Mouse (Mus musculus) frontal cortex, postnatal 25 days (tissue): ENCODE results near the gene Icam2.
A peak's percentile ranks its signal among the peaks of the same experiment; 100 is the strongest.
"Not testable (repeated sequence)": the region's sequence is repeated elsewhere in the genome, so short reads cannot be mapped to it uniquely, and the experiment has no call there.

Experiments used
- DNase-seq, 2 experiments: peaks; one replicate each; pipeline ENCODE4 v3.0.0; 2022; ENCODE audit warnings: low spot score in 2 of 2

Gene Icam2

DNA sequence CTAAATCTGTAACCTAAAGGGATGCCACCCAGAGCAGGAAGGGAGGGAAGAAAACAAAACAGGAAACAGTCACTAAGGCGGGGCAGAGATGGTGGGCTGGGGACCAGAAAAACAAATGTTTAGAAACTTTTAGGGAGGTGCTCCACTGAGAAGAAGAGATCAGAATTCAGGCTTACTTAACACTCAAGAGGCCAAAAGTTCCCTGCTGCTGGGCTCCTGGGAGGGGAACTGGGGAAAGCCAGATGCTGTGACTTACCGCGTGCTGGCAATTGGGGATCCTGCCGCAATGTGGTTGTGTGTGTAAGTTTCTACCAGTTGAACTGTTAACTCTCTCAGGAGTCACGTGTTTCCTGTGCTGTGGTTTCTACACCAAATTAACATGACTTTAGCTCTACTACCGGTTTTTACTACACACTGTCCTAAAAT, at the start of gene Icam2:
Icam2 (minus strand) TSS at position 285 of the 426 bp plus-strand sequence.
- no peak for DNase-seq

DNA sequence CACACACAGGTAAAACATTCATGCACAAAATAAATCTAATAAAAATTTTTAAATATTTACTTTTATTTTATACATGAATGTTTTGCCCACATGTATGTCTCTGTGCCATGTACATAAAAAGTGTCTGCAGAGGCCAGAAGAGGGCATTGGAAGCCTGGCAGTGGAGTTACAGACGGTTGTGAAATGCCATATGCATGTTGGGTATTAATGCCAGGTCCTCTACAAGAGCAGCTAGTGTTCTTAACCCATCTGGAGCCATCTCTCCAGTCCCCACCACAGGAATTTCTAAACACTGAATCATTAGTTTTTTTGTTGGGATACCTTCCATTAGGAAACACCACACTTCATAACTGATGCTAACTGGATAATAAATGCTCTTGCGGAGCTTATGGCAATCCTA, 49.7 kb upstream of the Icam2 start:
- no peak for DNase-seq

GRCm38 (mm10) chr11:106437039-106437438, 49.2 kb upstream of the Icam2 start:
- DNase-seq: no peak

GRCm38 (mm10) chr11:106430392-106430791, 42.5 kb upstream of the Icam2 start:
- no peak for DNase-seq

DNA sequence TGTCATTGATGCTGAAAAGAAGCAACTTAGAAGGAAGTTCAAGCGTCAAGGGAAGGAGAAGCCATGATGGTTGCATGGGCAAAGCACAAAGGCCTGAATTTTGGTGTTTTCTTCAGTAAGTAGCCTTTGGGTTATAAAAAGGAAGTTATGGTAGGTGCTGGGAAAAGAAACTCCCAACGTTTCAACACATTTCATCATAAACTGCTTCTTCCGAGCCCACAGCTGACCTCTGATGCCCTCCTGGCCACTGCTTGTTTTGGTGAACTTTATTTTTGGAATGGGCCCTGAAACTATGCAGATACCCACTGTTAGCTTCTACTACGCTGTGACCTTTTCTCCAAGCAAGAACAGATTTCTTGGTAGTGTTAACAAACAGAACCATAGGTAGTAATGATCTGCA, 41.8 kb upstream of the Icam2 start:
- DNase-seq: no peak

DNA sequence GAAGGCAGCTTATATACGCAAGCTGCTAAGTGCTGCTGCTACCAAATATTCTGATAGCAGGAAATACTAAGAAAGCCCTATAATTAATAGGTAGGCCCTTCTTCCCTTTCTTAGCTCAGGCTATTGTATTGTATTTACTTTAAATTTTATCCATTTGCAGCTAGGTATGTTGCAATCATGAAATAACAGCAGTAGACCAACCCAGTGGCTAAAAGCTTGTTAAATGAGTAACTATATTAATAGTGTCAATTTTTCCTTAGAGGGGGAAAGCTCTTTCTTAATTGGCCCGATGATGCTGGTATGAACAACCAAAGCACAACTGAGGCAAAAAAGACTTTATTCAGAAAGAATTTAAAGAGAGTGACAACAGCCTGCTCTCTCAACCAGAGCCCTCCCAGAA, 40.7 kb upstream of the Icam2 start:
- no peak for DNase-seq

DNA sequence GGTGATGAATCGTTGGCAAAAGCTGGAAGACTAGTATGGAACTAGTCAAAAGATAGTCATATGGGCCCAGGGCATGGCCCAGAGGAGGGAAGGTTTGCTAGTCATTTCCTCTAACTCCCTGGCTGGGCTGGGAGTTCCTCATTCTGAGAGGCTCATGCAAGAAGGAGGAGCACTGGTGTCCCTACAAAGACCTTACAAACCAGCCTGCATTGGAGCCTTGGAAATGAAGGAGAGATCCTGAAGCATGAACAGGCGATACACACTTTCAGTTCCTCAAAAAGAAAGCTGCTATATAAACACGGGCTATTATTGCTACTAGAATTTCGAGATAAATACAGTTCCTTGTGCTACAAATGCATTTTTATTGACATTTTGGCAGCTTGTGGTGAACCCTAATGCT, 40.2 kb upstream of the Icam2 start:
- no peak for DNase-seq

- no peak for DNase-seq
Observed at GRCm38 (mm10) chr11:106426447-106426846, 38.6 kb upstream of the Icam2 start.

- no peak for DNase-seq
Observed at GRCm38 (mm10) chr11:106425201-106425600, 37.3 kb upstream of the Icam2 start.

DNA sequence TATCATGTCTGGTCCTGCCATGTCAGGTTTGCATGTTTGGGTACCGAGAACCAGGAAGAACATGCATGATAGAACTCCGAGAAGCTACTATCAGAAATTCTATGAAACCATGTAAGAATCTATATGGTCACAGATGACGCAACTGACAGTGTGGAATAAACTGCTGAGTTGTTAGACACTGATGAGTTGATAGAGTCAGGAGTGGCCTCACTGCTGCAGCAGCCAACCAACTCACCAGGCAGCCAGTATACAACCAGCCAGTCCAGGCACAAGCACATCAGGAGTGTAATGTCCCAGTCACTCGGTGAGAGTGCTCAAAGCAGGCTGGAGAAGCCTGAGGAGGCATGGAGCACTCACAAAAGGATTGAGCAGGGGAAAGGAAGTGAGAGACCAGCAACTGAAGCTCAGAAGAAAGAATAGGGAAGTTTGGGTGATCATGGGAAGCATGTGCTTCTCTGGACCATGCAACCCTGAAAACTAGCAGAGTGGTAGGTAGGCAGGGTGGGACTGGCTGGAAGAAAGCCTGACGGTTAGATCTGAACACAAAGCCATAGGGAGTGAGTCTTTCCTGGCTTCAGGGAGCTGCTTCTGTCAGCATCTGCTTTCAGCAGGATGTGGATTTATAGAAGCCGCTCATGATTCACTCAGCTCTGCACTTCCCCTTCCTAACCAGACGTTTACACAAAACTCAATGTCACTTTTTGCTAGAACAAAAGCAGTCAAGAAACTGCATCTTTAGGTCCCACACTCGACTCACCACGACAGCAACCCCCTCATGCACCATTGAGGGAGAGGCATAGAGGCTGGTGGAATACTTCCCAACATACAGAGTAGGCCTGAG, 31.6 kb upstream of the Icam2 start:
- DNase-seq: no peak

DNA sequence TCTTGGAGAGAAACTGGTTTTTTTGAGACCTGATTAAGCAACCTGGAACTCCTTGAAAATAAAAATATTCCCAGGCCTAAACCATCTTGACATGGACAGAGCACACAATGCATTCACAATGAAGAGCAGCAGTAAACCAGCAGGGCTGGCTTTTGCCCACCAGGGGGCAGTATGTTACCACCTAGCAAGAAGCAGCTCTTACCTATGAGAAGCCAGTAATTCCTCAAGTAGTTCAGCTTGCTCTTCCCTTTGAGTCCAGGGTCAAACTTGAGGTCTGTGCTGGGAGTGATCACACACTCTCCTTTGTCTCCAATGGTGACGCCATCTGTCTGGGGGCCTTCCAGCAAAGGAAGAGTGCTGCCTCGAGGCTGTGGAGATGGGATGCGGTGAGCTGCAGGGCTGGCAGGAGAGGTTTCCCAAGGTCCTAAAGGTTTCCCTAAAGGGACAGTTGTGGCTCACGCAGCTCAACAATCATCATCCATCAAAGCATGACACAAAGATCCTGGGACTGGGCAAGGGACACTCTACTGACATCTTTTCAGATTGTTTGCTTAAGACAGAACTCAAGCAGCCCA, 30.8 kb upstream of the Icam2 start:
- DNase-seq: peak; percentile 71 to 73

DNA sequence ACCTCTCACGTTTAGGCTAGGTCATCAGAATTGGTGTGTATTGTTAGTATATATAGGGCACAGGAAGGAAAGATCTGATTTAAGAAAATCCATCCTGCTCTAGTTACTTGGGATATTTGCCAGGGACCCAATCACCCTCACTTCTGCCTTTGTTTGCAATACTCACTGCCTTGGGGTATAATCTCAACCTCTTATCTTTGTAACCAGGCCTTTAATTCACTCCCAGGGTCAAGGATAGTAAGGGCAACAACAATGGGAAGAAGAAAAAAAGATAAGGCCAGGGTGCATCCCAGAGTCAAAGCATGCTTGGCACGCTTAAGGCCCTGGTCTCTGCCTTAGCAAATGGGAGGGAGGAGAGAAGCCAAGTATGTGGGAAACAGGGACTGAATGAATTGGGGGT, 30.0 kb upstream of the Icam2 start:
- no peak for DNase-seq

- no peak for DNase-seq
Observed at GRCm38 (mm10) chr11:106416331-106416730, 28.5 kb upstream of the Icam2 start.

- DNase-seq: no peak
Observed at GRCm38 (mm10) chr11:106412641-106413360, 24.9 kb upstream of the Icam2 start.

DNA sequence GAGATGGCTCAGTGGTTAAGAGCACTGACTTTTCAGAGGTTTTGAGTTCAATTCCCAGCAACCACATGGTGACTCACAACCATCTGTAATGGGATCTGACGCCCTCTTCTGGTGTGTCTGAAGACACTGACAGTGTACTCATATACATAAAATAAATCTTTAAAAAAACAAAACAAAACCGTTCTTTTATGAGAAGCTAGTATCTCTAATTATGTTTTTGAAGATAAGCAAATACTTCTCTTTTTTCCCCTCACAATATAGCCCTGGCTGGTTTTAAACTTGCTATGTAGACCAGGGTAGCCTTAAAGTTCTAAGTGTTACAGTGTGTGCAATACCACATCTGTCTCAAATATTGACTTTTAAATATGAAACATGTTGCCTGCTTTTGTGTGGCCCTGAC, 23.3 kb upstream of the Icam2 start:
- no peak for DNase-seq

DNA sequence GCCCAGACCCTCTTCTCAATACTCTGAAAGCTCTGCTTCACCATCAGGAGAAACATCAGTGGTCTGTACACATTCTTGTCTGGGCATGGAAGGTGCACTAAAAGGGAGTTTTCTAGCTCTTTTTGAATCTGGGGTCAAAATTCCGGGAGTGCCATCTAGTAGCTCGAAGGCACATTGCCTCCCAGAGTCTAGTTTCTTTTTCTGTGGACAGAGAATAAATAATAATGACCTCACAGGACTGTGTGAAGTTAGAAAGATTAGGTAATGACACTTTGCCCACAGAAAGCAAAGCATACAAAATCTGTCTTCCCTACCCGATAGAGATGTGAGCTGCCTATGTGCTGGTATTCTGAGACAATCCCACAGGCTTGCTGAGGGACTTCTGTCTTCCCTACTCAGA, 22.6 kb upstream of the Icam2 start:
- DNase-seq: no peak

GRCm38 (mm10) chr11:106410011-106410410, 22.1 kb upstream of the Icam2 start:
- DNase-seq: no peak

GRCm38 (mm10) chr11:106398481-106398880, 10.6 kb upstream of the Icam2 start:
- DNase-seq: no peak

GRCm38 (mm10) chr11:106397656-106398055, 9.8 kb upstream of the Icam2 start:
- no peak for DNase-seq

DNA sequence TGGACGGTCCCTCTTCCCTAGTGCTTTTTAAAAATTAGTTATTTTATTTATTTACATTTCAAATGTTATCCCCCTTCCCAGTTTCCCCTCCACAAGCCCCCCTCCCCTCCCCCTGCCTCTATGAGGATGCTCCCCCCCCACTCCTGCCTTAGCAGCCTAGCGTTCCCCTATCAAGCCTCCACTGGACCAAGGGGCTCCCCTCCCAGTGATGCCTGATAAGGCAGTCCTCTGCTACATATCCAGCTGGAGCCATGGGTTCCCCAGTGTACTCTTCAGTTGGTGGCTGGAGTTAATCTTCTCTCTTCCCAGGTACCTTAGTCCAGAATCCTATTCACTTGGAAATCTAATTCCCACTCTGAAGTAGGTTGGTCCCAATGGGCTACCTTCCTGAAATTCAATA, 6.2 kb upstream of the Icam2 start:
- not testable (repeated sequence) for DNase-seq

DNA sequence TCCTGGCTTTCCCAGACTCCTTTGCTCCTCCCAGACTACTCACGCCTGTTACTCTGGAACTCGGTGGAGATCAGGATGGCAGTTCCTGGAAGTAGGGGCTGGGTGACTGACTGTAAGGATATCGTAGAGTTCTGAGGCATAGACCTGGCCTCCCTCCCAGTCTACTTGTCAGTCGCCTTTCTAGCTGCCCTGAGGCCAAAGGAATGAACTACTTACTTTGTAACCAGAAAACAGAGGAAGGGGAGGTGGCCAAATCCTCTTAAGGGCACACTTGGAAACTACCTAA, 5.4 kb upstream of the Icam2 start:
- DNase-seq: no peak

DNA sequence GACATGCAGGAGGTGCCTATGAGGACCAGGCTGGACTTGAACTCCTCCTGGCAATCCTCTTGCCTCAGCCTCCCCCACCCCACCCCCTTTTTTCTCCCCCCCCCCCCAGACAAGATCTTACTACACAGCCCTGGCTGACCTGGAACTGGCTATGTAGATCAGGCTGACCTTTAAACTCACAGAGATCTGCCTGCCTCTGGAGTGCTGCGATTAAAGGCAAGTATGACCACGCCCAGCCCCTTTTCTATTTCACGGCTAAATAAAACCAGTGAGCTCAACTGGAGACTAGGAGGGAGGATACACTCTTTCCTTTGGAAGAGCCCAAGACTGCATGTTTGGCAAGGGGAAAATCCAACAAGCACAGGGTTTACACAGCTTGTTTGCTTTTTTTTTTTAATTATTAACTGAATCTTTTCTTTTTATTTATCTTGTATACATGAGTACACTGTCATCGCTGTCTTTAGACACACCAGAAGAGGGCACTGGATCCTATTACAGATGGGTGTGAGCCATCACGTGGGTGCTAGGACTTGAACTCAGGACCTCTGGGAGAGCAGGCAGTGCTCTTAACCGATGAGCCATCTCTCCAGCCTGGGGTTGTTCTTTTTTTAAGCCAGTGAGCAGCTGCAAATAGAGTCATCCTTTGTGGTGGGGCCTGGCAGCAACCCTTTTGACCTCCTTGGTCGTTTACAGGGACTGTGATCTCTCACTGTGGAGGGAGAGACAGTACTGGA, 4.9 kb upstream of the Icam2 start:
- no peak for DNase-seq
